Mouse (Mus musculus) frontal cortex, postnatal 25 days (tissue): ENCODE results near the gene Scn10a.

Experiments used
- DNase-seq, 2 experiments: peaks; one replicate each; pipeline ENCODE4 v3.0.0; 2022; ENCODE audit warnings: low spot score in 2 of 2

The Scn10a gene

GRCm38 (mm10) chr9:119574366-119574765 lies 144.8 kb downstream of the Scn10a start:
- DNase-seq: no peak

GRCm38 (mm10) chr9:119573009-119573408 lies 146.1 kb downstream of the Scn10a start:
- DNase-seq: no peak

GRCm38 (mm10) chr9:119571411-119571888 lies 147.7 kb downstream of the Scn10a start:
- no peak for DNase-seq

- DNase-seq: no peak
Measured at GRCm38 (mm10) chr9:119570652-119571051, 148.5 kb downstream of the Scn10a start.

GRCm38 (mm10) chr9:119568732-119569131 lies 150.4 kb downstream of the Scn10a start:
- DNase-seq: no peak

GRCm38 (mm10) chr9:119567800-119568199 lies 151.3 kb downstream of the Scn10a start:
- DNase-seq: no peak

- DNase-seq: no peak
Measured at GRCm38 (mm10) chr9:119566214-119566613, 152.9 kb downstream of the Scn10a start.

GRCm38 (mm10) chr9:119564803-119565202 lies 154.3 kb downstream of the Scn10a start:
- no peak for DNase-seq

GRCm38 (mm10) chr9:119563617-119564016 lies 155.5 kb downstream of the Scn10a start:
- no peak for DNase-seq

GRCm38 (mm10) chr9:119562256-119562655 lies 156.9 kb downstream of the Scn10a start:
- DNase-seq: no peak

GRCm38 (mm10) chr9:119561746-119562145 lies 157.4 kb downstream of the Scn10a start:
- DNase-seq: no peak

GRCm38 (mm10) chr9:119559537-119560276 lies 159.4 kb downstream of the Scn10a start:
- DNase-seq: no peak
